Mouse (Mus musculus) testis, adult 2 months (tissue): ENCODE measurements around the gene Rnf130. TPM values are rescaled to one million over a fixed set of nuclear protein-coding genes. Genes with fewer than 3 reads are reported as not detected.

Experiments
- H3K27ac ChIP-seq: fragments of 200-500 bp; 2 replicates; pipeline ENCODE4 v1.5.1; 2012; ENCODE audit warnings: low read depth, low read length; ENCODE audit not compliant: control insufficient read depth, insufficient read depth
- H3K27me3 ChIP-seq: fragments of 200-500 bp; 2 replicates; pipeline ENCODE4 v1.6.1; 2012; ENCODE audit warnings: mild to moderate bottlenecking, low read length, moderate library complexity; ENCODE audit not compliant: control insufficient read depth, insufficient read depth
- H3K36me3 ChIP-seq: fragments of 200-500 bp; 2 replicates; pipeline ENCODE4 v1.6.1; 2012; ENCODE audit warnings: mild to moderate bottlenecking, low read length; ENCODE audit not compliant: control insufficient read depth, insufficient read depth
- H3K4me1 ChIP-seq: fragments of 200-500 bp; 2 replicates; pipeline ENCODE4 v1.6.1; 2012; ENCODE audit warnings: low read length; ENCODE audit not compliant: control insufficient read depth, insufficient read depth
- H3K4me3 ChIP-seq: fragments of 200-500 bp; 2 replicates; pipeline ENCODE4 v1.5.1; 2012; ENCODE audit warnings: low read depth, mild to moderate bottlenecking, low read length, moderate library complexity, mixed read lengths; ENCODE audit not compliant: control insufficient read depth
- CTCF ChIP-seq: fragments of 200-500 bp; IDR thresholded peaks from 2 replicates; pipeline ENCODE4 v1.5.1; 2012; ENCODE audit warnings: low read depth, mild to moderate bottlenecking, inconsistent platforms, low read length, moderate library complexity; ENCODE audit not compliant: control insufficient read depth, insufficient read depth, insufficient replicate concordance
- POLR2A ChIP-seq: fragments of 200-500 bp; IDR thresholded peaks from 2 replicates; pipeline ENCODE4 v1.6.1; 2012; ENCODE audit warnings: low read depth, mild to moderate bottlenecking, inconsistent platforms, low read length, moderate library complexity; ENCODE audit not compliant: control insufficient read depth
- polyA plus RNA-seq: library from polyadenylated mRNA; depleted of rRNA; stranded (reverse); fragments of >200 nt; gene quantifications from 2 replicates; pipeline ENCODE4 v1.2.3, GENCODE M21; 2012

The Rnf130 gene
- polyA plus RNA-seq, 1 experiment: 12.1 TPM

DNA sequence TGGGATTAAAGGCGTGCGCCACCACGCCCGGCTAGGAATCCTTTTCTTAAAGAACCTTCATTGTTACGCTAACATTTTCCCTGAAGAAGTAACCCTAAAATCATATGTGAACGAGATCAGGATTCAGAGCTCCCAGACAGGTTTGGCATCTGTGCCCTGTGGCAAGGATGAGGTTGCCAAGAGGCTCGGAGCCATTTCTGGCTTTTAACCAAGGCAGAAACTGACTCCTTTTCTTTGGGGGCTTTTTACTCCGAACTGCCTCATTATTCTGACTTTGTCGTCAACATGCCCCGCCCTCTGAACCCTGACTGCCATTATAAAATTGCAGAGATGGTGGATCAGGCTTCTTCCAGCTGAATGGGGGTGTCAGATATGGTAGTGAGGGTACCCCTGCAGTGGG is 17.4 kb upstream of the Rnf130 start:
- Histone ChIP-seq H3K4me3 (no peak overlapping the region), H3K27me3 (no peaks in the 10 kb centered on the region), H3K27ac (no peak overlapping the region), H3K4me1 (no peaks in the 10 kb centered on the region; the same call in none of the 2 replicates), H3K36me3 (no peaks in the 10 kb centered on the region)
- TF ChIP-seq POLR2A (no peak), CTCF (no peak)

- H3K27me3 ChIP-seq: no peaks in the 10 kb centered on the region
- no peaks in the 10 kb centered on the region for H3K36me3 ChIP-seq
- H3K4me3 ChIP-seq: no peak overlapping the region
- H3K4me1 ChIP-seq: no peaks in the 10 kb centered on the region; the same call in none of the 2 replicates
- H3K27ac ChIP-seq: no peak overlapping the region
- TF ChIP-seq POLR2A (no peak), CTCF (no peak)
These were observed 16.9 kb upstream of the Rnf130 start for GRCm38 (mm10) chr11:50008231-50008630.

GRCm38 (mm10) chr11:50013016-50013415 is 12.1 kb upstream of the Rnf130 start:
- H3K27ac ChIP-seq: no peak overlapping the region
- no peaks in the 10 kb centered on the region for H3K36me3 ChIP-seq
- no peaks in the 10 kb centered on the region; the same call in none of the 2 replicates for H3K4me1 ChIP-seq
- no peak overlapping the region for H3K4me3 ChIP-seq
- no peak for TF ChIP-seq POLR2A
- TF ChIP-seq CTCF: no peak
- H3K27me3 ChIP-seq: no peaks in the 10 kb centered on the region

- TF ChIP-seq POLR2A (no peak), CTCF (no peak)
- Histone ChIP-seq H3K27me3 (no peaks in the 10 kb centered on the region), H3K4me3 (no peak overlapping the region), H3K27ac (no peak overlapping the region), H3K36me3 (no peaks in the 10 kb centered on the region), H3K4me1 (no peaks in the 10 kb centered on the region)
These were observed 8.6 kb upstream of the Rnf130 start for GRCm38 (mm10) chr11:50016503-50016902.

DNA sequence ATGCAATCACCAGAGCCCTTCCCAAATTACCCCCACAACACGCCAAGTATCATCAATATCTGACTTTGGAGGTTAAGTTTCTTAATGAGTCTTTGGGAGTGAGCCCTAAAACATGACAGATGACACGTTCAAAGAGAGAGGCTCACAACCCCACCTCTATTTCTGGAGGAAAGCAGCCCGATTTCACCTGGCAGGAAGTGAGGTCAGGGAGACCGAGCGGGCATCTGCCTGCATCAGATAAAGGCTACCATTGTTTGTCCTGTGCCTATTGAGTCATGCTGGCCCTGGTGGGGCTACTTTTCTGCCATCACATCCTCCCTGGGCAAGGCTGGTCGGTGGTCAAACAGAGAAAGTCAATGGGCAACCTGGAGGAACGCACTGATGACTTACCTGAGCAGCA is 7.6 kb upstream of the Rnf130 start:
- Histone ChIP-seq H3K27me3 (no peaks in the 10 kb centered on the region), H3K4me1 (no peaks in the 10 kb centered on the region), H3K36me3 (no peaks in the 10 kb centered on the region), H3K27ac (no peak overlapping the region), H3K4me3 (no peak overlapping the region)
- TF ChIP-seq POLR2A (no peak), CTCF (no peak)

- no peak for TF ChIP-seq POLR2A
- TF ChIP-seq CTCF: no peak
- H3K27ac ChIP-seq: no peak overlapping the region
These were observed 6.3 kb upstream of the Rnf130 start for GRCm38 (mm10) chr11:50018848-50019247.

GRCm38 (mm10) chr11:50022085-50022484 is 3.1 kb upstream of the Rnf130 start:
- H3K4me3 ChIP-seq: no peak overlapping the region
- no peaks in the 10 kb centered on the region for H3K36me3 ChIP-seq
- no peak overlapping the region for H3K27ac ChIP-seq
- no peaks in the 10 kb centered on the region for H3K27me3 ChIP-seq
- TF ChIP-seq CTCF: no peak
- TF ChIP-seq POLR2A: no peak
- peaks cover 3% of the 10 kb centered on the region for H3K4me1 ChIP-seq

More at GRCm38 (mm10) chr11:50018848-50019247, 6.3 kb upstream of the Rnf130 start:
- H3K4me3 ChIP-seq: no peak overlapping the region
- H3K27me3 ChIP-seq: no peaks in the 10 kb centered on the region
- H3K36me3 ChIP-seq: no peaks in the 10 kb centered on the region
- H3K4me1 ChIP-seq: no peaks in the 10 kb centered on the region

DNA sequence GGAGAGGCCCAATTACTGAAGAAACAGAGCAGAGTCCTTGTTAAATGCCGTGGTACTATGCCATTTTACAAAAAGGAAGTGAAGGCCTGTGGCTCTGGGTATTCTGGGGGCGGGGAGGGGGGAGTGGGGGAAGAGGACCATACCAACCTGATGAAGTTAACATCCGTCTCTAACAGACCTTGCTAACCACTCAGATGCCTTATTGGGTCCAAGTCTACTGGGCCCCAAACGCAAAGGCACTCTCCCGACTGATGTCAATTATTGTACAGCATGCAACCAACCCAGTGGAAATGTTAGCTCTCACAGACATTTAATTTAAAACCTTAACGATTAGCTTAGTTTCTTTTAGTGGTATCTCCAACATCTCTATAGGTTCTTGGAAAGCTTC is 707 bp upstream of the Rnf130 start:
- Histone ChIP-seq H3K27me3 (no peaks in the 10 kb centered on the region), H3K4me1 (peaks cover 3% of the 10 kb centered on the region), H3K27ac (no peak overlapping the region), H3K36me3 (no peaks in the 10 kb centered on the region), H3K4me3 (peak overlapping the region; percentile 97)
- TF ChIP-seq CTCF (no peak), POLR2A (no peak)
